Mouse (Mus musculus) heart, adult 2 months (tissue): ENCODE measurements around the gene Cxcl14.

Source experiments
- CTCF ChIP-seq: fragments of 200-600 bp; IDR thresholded peaks from 2 replicates; pipeline ENCODE4 v1.8.1; 2022; ENCODE audit warnings: antibody characterized with exemption, mild to moderate bottlenecking, moderate library complexity
- POLR2A ChIP-seq: fragments of 200-500 bp; IDR thresholded peaks from 2 replicates; pipeline ENCODE4 v1.6.1; 2011; ENCODE audit warnings: mild to moderate bottlenecking, low read depth, low read length, control low read depth; ENCODE audit not compliant: insufficient read depth

- TF ChIP-seq CTCF (no peak), POLR2A (no peak)
These were observed 46.6 kb downstream of the Cxcl14 start for GRCm38 (mm10) chr13:56249593-56250341.
